ENCODE assay signal across 17 mouse cellular contexts in genomic region chr11:121686091-121686490, GRCm38 (mm10). TPM values are rescaled to one million over a fixed set of nuclear protein-coding genes. Genes with fewer than 3 reads are reported as not detected.
A peak's percentile ranks its signal among the peaks of the same experiment; 100 is the strongest.
DNase-seq lines count a peak whose midpoint lies in the region; ATAC-seq and TF ChIP-seq lines count a peak whose summit lies in the region.
"Had no signal": no experiment of that assay in that cellular context is flagged by ENCODE, and none has a peak within 500 bp of the region (broad histone marks: within the 10 kb centered on the region; RNA-seq: fewer than 3 reads in every experiment).

No protein-coding gene starts in this region.

- no peak for ATAC-seq in lung, embryonic 16.5 days (ENCODE audit: low read depth)
- ATAC-seq: forebrain, postnatal 0 days; midbrain, embryonic 16.5 days had no signal

- no peaks in the 10 kb centered on the region for H3K9me3 ChIP-seq in lung, embryonic 16.5 days (ENCODE audit: control insufficient read depth, low read length)
- H3K9me3 ChIP-seq: heart, embryonic 10.5 days had no signal

- no peak for TF ChIP-seq CTCF in kidney, adult 2 months (conservative IDR thresholded peaks at IDR 0.05; ENCODE audit: insufficient read depth, insufficient read length, low read depth, low read length)
- TF ChIP-seq CTCF in embryonic fibroblast, embryonic 13.5 days (IDR thresholded peaks at IDR 0.05; ENCODE audit: borderline replicate concordance, insufficient read depth, low read length) = no peak

- H3K4me2 ChIP-seq in lung, embryonic 16.5 days (ENCODE audit: low read depth, low read length) = no peak overlapping the region

- peak overlapping the region; percentile 64 for H3K27ac ChIP-seq in kidney, adult 2 months (ENCODE audit: insufficient read depth, low read depth, low read length)
- H3K27ac ChIP-seq in lung, embryonic 16.5 days (ENCODE audit: low read length) = peak overlapping the region; percentile 32; the same call in 1 of the 2 replicates
- peak overlapping the region; percentile 39 for H3K27ac ChIP-seq in embryonic fibroblast, embryonic 13.5 days (ENCODE audit: insufficient read depth, low read length)
- H3K27ac ChIP-seq: heart, embryonic 10.5 days; left cerebral cortex, adult 2 months had no signal

- no peaks in the 10 kb centered on the region for H3K36me3 ChIP-seq in kidney, adult 2 months (ENCODE audit: control insufficient read depth, insufficient read depth, low read length)
- H3K36me3 ChIP-seq in lung, embryonic 16.5 days (ENCODE audit: control insufficient read depth, insufficient read depth, low read length) = no peaks in the 10 kb centered on the region
- H3K36me3 ChIP-seq: heart, embryonic 10.5 days had no signal

- peak; percentile 31 to 32 for DNase-seq in adrenal gland, postnatal 36 days
- no peak for DNase-seq in adrenal gland, postnatal 14 days
- DNase-seq in kidney, adult 2 months = no peak
- no peak for DNase-seq in kidney, postnatal 10 days
- DNase-seq in lung, postnatal 10 days = no peak
- no peak for DNase-seq in T-cell, adult 2 months (ENCODE audit: low spot score)
- DNase-seq: B cell, adult 2 months; cerebellum, adult 2 months; forebrain, postnatal 0 days; lung, adult 2 months; right cerebral cortex, adult 18-20 months; thymus, adult 2 months had no signal

- no peaks in the 10 kb centered on the region for H3K27me3 ChIP-seq in kidney, adult 2 months (replicated peaks; ENCODE audit: control insufficient read depth, insufficient read depth, low read length)
- H3K27me3 ChIP-seq in lung, embryonic 16.5 days (ENCODE audit: control insufficient read depth, insufficient read depth, low read depth, low read length) = no peaks in the 10 kb centered on the region

- 58% methylated on average over 4 of the region's 4 CpGs for WGBS in kidney, adult 2 months
- 69% methylated on average over 4 of the region's 4 CpGs for WGBS in lung, embryonic 16.5 days

- no peak overlapping the region for H3K9ac ChIP-seq in lung, embryonic 16.5 days (ENCODE audit: low read length)
- H3K9ac ChIP-seq: forebrain, postnatal 0 days had no signal

- H3K4me1 ChIP-seq in kidney, adult 2 months (ENCODE audit: control insufficient read depth, insufficient read depth, low read length) = 0 out of 2 replicates have a peak, but pooled peaks cover 3% of the 10 kb centered on the region
- H3K4me1 ChIP-seq in lung, embryonic 16.5 days (replicated peaks; ENCODE audit: control insufficient read depth, insufficient read depth, low read length) = peaks cover 4% of the 10 kb centered on the region
- peaks cover 3% of the 10 kb centered on the region for H3K4me1 ChIP-seq in embryonic fibroblast, embryonic 13.5 days (ENCODE audit: control insufficient read depth, insufficient read depth, low read length)

- no peak overlapping the region for H3K4me3 ChIP-seq in kidney, adult 2 months (ENCODE audit: insufficient read depth, low read depth, low read length)
- H3K4me3 ChIP-seq in lung, embryonic 16.5 days (ENCODE audit: low read length) = no peak overlapping the region
- H3K4me3 ChIP-seq in embryonic fibroblast, embryonic 13.5 days (ENCODE audit: insufficient read depth, low read length) = no peak overlapping the region
- H3K4me3 ChIP-seq: heart, embryonic 10.5 days; left cerebral cortex, adult 2 months had no signal

- no peak for TF ChIP-seq POLR2A in kidney, adult 2 months (IDR thresholded peaks at IDR 0.05; ENCODE audit: low read depth, low read length)
- TF ChIP-seq POLR2A in embryonic fibroblast, embryonic 13.5 days (IDR thresholded peaks at IDR 0.05; ENCODE audit: low read depth, low read length) = no peak

RNA-seq across cellular contexts. Expression of gene B3gntl1, which starts 13.1 kb away (rescaled TPM):
- total RNA-seq in adrenal gland, postnatal 36 days (2021) = 10 to 100 TPM in 1 of 2 experiments, 1 to 10 TPM in 1; 6.8 to 11.9 TPM
- 8.6 and 10.1 TPM in 2 replicates for total RNA-seq in adrenal gland, postnatal 14 days (2021)
- polyA plus RNA-seq in kidney, adult 2 months (2012; rRNA removed) = 4.9 and 5.0 TPM in 2 replicates
- 6.8 and 7.1 TPM in 2 replicates for polyA plus RNA-seq in lung, embryonic 16.5 days (2015; fragmentation: Nextera tagmentation; extraction: Ambion mirVana)
- 4.5 and 5.3 TPM in 2 replicates for polyA plus RNA-seq in embryonic fibroblast, embryonic 13.5 days (2011; ENCODE audit: insufficient read length, low read depth, missing spikeins)

RNA-seq across cellular contexts. Expression of gene Metrnl, which starts 15.3 kb away (rescaled TPM):
- total RNA-seq in adrenal gland, postnatal 36 days (2021) = 10 to 100 TPM; 36.4 to 37.6 TPM
- 32.8 and 48.8 TPM in 2 replicates for total RNA-seq in adrenal gland, postnatal 14 days (2021)
- polyA plus RNA-seq in kidney, adult 2 months (2012; rRNA removed) = 42.6 and 49.1 TPM in 2 replicates
- 25.8 and 30.1 TPM in 2 replicates for polyA plus RNA-seq in lung, embryonic 16.5 days (2015; fragmentation: Nextera tagmentation; extraction: Ambion mirVana)
- 26.3 and 29.4 TPM in 2 replicates for polyA plus RNA-seq in embryonic fibroblast, embryonic 13.5 days (2011; ENCODE audit: insufficient read length, low read depth, missing spikeins)

Comparison
In these comparisons a context has a peak if more than half of its experiments do, and no peak if none do; other contexts are left out.
1. DNase-seq: peak in adrenal gland, postnatal 36 days (2 of 2); none in adrenal gland, postnatal 14 days (single experiment), kidney, adult 2 months (single experiment), kidney, postnatal 10 days (single experiment), lung, postnatal 10 days (single experiment) and T-cell, adult 2 months (single experiment).
2. Peak in every context shown above with its lines, with median percentiles within 50 percentile points of each other: H3K27ac ChIP-seq.